8 mouse cellular contexts compared by ENCODE assay signal in the genomic region with DNA sequence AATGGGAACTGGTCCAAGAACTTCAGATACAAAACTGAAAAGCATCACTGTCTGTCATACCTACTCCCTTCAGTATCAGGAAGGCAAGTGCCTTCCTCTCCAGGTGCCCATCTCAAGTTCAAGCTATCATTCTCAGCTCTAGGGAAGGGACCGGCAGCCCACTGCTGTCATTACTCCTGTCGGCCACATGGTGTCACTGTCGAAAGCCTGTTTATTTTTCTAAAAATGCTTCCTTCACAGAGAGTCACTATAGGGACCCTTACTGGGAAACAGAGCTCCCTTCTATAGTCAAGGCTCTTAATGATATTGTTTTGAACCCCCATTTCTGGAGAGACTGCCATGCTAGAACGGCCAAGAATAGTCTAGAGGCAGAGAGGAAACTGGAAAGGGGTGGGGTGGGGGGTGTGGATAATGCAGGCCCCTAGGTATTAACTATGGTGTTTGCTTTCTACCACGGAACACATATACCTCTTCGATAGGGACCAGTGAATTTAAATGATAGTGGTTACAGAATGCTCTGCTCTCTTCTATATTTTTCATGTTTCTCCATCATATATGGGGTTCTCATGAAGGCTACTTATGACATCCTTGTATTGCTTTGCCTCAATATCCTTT. TPM values are rescaled to one million over a fixed set of nuclear protein-coding genes. Genes with fewer than 3 reads are reported as not detected.
DNase-seq lines count a peak whose midpoint lies in the region; ATAC-seq lines count a peak whose summit lies in the region.

No protein-coding gene starts in this region.

- peak; percentile 34 to 42 for DNase-seq in adrenal gland, adult 18-20 months (ENCODE audit: low spot score in 2 of 2)
- no peak for DNase-seq in adrenal gland, adult 8-10 months
- DNase-seq in R1 (ENCODE audit: low read depth, low spot score), result peak; percentile 55
- peak; percentile 76 for DNase-seq in embryonic facial prominence, embryonic 11.5 days (ENCODE audit: low spot score)
- DNase-seq in left cerebral cortex, postnatal 25 days (ENCODE audit: low spot score in 2 of 2), result peak; percentile 52 to 58
- DNase-seq in testis, postnatal 10 days (ENCODE audit: low spot score), result peak; percentile 60

- no peak overlapping the region for H3K9ac ChIP-seq in embryonic facial prominence, embryonic 11.5 days (replicated peaks; ENCODE audit: low read length)
- no peak overlapping the region for H3K9ac ChIP-seq in hindbrain, embryonic 12.5 days
- no peak overlapping the region for H3K9ac ChIP-seq in midbrain, embryonic 12.5 days (replicated peaks)

- 33% methylated on average over 6 of the region's 6 CpGs for WGBS in embryonic facial prominence, embryonic 11.5 days
- WGBS in hindbrain, embryonic 12.5 days, result 38% methylated on average over 6 of the region's 6 CpGs
- 35% methylated on average over 6 of the region's 6 CpGs for WGBS in midbrain, embryonic 12.5 days

- intact Hi-C loops in left cerebral cortex, postnatal 25 days (cut with DNase I), result loop anchor here (1.0 to 5.0 kb wide), 3 partner anchors 181 to 360 kb away; no protein-coding TSS in a partner anchor

- H3K9me3 ChIP-seq in embryonic facial prominence, embryonic 11.5 days (replicated peaks; ENCODE audit: control insufficient read depth, low read length), result no peaks in the 10 kb centered on the region
- H3K9me3 ChIP-seq in hindbrain, embryonic 12.5 days (replicated peaks), result no peaks in the 10 kb centered on the region
- H3K9me3 ChIP-seq in midbrain, embryonic 12.5 days, result no peaks in the 10 kb centered on the region

- no peaks in the 10 kb centered on the region for H3K27me3 ChIP-seq in embryonic facial prominence, embryonic 11.5 days (ENCODE audit: control insufficient read depth, insufficient read depth, low read length)
- no peaks in the 10 kb centered on the region for H3K27me3 ChIP-seq in hindbrain, embryonic 12.5 days
- no peaks in the 10 kb centered on the region for H3K27me3 ChIP-seq in midbrain, embryonic 12.5 days

- no peak overlapping the region for H3K4me3 ChIP-seq in embryonic facial prominence, embryonic 11.5 days (ENCODE audit: low read depth, low read length)
- no peak overlapping the region for H3K4me3 ChIP-seq in hindbrain, embryonic 12.5 days
- no peak overlapping the region for H3K4me3 ChIP-seq in midbrain, embryonic 12.5 days

- no peaks in the 10 kb centered on the region for H3K36me3 ChIP-seq in embryonic facial prominence, embryonic 11.5 days (replicated peaks; ENCODE audit: control insufficient read depth, insufficient read depth, low read depth, low read length)
- H3K36me3 ChIP-seq in hindbrain, embryonic 12.5 days, result no peaks in the 10 kb centered on the region
- no peaks in the 10 kb centered on the region for H3K36me3 ChIP-seq in midbrain, embryonic 12.5 days

- H3K4me2 ChIP-seq in embryonic facial prominence, embryonic 11.5 days (ENCODE audit: low read depth, low read length), result no peak overlapping the region
- no peak overlapping the region for H3K4me2 ChIP-seq in hindbrain, embryonic 12.5 days (replicated peaks)
- H3K4me2 ChIP-seq in midbrain, embryonic 12.5 days (replicated peaks), result no peak overlapping the region

- H3K4me1 ChIP-seq in embryonic facial prominence, embryonic 11.5 days (ENCODE audit: control insufficient read depth, insufficient read depth, low read length), result no peaks in the 10 kb centered on the region
- H3K4me1 ChIP-seq in hindbrain, embryonic 12.5 days, result no peaks in the 10 kb centered on the region
- no peaks in the 10 kb centered on the region for H3K4me1 ChIP-seq in midbrain, embryonic 12.5 days

- ATAC-seq in embryonic facial prominence, embryonic 11.5 days (replicated peaks; ENCODE audit: insufficient number of reproducible peaks, low FRiP score, low TSS enrichment, low read depth), result peak; percentile 67; the same call in 1 of the 2 replicates
- ATAC-seq in hindbrain, embryonic 12.5 days (ENCODE audit: low FRiP score), result peak; percentile 38; the same call in 1 of the 2 replicates
- ATAC-seq in midbrain, embryonic 12.5 days (ENCODE audit: low FRiP score, low read depth), result peak; percentile 60

- no peak overlapping the region for H3K27ac ChIP-seq in embryonic facial prominence, embryonic 11.5 days (replicated peaks; ENCODE audit: low read depth, low read length)
- no peak overlapping the region for H3K27ac ChIP-seq in hindbrain, embryonic 12.5 days
- no peak overlapping the region for H3K27ac ChIP-seq in midbrain, embryonic 12.5 days (replicated peaks)

RNA-seq across cellular contexts. Expression of a gene that starts 34.1 kb away (rescaled TPM):
- total RNA-seq in adrenal gland, adult 18-20 months (2021), result 10 to 100 TPM; 51.2 to 97.8 TPM
- 10 to 100 TPM; 64.3 to 98.2 (median 76.0) TPM for total RNA-seq in adrenal gland, adult 8-10 months (2022)
- polyA plus RNA-seq in embryonic facial prominence, embryonic 11.5 days (2014; fragmentation: Nextera tagmentation; extraction: Ambion mirVana), result 9.9 and 13.8 TPM in 2 replicates
- 23.3 and 24.6 TPM in 2 replicates for polyA plus RNA-seq in hindbrain, embryonic 12.5 days (2016; fragmentation: Nextera tagmentation; extraction: Ambion mirVana)
- 10 to 100 TPM; 10.5 to 16.9 TPM for total RNA-seq in left cerebral cortex, postnatal 25 days (2021)
- 24.0 and 35.0 TPM in 2 replicates for polyA plus RNA-seq in midbrain, embryonic 12.5 days (2016; fragmentation: Nextera tagmentation; extraction: Ambion mirVana)
